Mouse (Mus musculus): ENCODE data around the gene Col9a1. TPM values are rescaled to one million over a fixed set of nuclear protein-coding genes. Genes with fewer than 3 reads are reported as not detected.

Gene Col9a1
- total RNA-seq, 1 experiment from 2014 or later, result not detected

DNA sequence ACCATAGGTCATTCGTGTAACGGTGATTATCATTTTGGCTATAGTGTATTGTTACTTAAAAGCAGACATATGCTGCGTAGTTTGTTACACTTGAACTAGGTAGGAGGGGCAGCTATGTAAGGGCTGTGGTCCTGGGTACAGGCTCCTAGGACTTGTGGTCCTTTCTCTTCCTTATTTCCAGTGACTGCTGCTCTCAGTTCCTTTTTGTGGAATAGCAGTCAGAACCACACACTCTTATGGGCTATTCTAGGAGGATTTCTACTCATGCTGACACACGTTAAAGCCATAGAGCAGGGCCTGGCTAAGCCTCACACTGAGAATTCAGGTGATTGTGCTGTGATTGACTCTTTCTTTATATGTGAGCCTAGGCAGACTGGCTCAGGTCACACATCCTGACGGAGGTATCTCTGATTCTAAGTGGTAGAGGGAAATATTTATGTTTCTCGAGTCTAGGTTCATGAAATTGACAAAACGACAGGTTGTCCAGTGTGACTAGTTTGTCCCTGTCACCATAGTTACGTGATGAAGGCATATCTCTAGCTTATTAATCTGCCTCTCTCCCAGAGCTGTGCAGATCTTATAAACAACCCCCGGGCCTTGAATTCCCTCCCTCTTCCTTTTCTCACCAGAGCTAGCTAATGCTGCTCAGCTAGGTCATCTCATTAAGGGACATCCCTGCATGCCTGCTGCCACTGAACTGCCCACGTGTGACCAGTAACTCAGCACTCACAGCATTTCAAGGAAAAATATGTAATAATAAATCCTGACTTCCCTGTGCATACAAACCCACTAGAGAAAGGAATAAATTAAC, 71.1 kb downstream of the Col9a1 start:
- ATAC-seq (replicated peaks in 1 of 2; ENCODE audit: insufficient read depth in 1 of 2, low FRiP score in 2 of 2, low TSS enrichment in 1 of 2, low read depth in 1 of 2, poor library complexity in 2 of 2, severe bottlenecking in 2 of 2), result no peak

DNA sequence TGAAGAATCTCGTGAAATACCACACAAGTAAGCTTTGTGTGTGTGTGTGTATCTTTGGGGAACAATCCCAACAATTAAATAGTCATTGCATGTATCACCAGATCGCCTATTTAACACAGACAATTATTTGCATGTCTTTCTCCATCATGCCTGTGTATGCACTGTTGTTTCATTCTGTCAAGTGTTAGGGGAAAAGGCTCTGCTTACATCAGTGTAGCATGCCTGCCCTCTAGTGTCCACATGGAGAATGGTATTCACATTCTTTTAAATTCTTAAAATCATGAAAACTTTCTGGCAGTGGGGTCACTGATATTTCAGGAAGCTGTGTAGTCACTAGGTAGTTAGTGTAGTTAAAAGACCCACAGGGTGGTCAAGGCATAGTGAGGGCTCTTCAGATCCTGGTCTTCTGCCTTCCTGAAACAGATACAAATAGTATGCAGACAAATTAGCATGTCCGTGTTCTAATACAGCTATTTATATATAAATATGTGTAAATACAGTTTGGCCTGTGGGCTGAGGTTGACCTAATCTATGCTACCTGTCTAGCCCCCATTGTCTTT, 71.8 kb downstream of the Col9a1 start:
- ATAC-seq (replicated peaks in 1 of 2; ENCODE audit: insufficient read depth in 1 of 2, low FRiP score in 2 of 2, low TSS enrichment in 1 of 2, low read depth in 1 of 2, poor library complexity in 2 of 2, severe bottlenecking in 2 of 2), result peak; percentile 78 to 80

DNA sequence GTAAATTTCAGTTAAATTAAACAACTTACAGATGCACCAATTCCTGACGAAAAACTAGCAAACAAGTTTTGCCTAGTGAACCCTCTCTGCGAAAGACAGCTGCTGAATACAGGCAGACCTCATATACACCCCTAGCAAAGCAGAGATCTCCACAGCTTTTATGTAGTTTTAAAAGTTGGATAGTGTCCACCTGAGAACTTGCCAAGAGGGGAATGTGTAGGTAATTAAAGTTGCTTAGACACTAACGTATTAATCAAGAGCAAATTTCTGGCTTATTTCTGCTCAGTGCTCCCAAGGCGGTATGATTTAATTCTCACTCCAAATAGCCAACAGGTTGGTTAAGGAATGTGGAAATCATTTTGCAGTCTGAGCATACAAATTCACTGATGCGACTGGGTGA, 80.6 kb downstream of the Col9a1 start:
- ATAC-seq (replicated peaks in 1 of 2; ENCODE audit: insufficient read depth in 1 of 2, low FRiP score in 2 of 2, low TSS enrichment in 1 of 2, low read depth in 1 of 2, poor library complexity in 2 of 2, severe bottlenecking in 2 of 2), result no peak

DNA sequence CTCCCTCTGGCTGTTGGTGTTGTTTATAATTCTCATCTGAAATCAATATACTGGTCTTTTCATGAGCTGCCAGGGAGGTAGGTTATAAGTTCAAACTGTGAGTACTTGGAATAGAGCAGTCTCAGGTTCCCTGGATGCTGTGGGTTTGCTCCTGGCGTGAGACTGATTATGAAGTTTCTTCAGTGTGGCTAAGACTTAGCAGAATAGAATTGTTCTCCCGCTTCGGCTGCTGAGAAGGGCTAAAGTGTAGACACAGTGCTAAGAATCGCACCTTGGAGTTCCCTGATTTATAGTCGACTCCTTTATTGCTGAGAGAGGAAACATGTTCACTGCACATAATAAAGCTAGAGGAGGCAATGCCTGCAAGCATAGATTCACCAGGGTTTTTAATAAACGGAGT, 82.0 kb downstream of the Col9a1 start:
- no peak for ATAC-seq (replicated peaks in 1 of 2; ENCODE audit: insufficient read depth in 1 of 2, low FRiP score in 2 of 2, low TSS enrichment in 1 of 2, low read depth in 1 of 2, poor library complexity in 2 of 2, severe bottlenecking in 2 of 2)

DNA sequence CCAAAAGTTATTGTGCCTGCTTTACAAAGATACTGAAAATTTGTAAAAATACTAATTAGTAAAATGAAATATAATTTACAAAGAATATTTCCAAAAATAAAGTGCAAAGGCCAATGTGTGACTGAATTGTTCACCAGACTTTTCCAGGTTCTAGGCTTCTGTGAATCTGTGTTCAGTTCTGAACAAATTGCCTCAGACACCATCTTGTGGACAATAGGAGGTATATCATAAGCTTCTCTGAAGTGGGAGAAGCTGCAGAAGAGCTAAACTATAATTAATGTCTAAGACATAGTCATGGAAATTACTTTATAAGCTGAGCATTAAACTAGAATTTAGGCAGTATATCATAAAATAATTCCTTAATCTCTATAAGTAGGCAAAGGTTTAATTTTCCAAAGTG, 83.8 kb downstream of the Col9a1 start:
- no peak for ATAC-seq (replicated peaks in 1 of 2; ENCODE audit: insufficient read depth in 1 of 2, low FRiP score in 2 of 2, low TSS enrichment in 1 of 2, low read depth in 1 of 2, poor library complexity in 2 of 2, severe bottlenecking in 2 of 2)

DNA sequence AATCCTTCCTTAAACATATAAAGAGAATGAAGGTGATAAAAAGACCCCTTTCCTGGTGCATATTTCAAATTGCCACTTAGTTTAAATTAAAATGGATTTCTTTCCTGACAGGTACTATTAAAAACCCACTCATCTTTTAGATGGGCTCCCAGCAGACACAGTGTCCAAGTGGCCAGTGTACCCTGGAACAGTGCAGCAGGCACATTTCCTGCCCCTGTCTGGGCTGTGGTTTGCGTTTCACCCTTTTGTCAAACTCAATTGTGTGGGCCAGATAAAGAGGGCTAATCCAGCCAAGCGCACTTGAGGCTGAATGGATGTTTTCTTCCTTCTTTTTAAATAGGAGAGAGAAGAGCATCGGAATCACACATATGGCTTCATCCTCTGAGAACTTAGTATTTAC, 89.6 kb downstream of the Col9a1 start:
- ATAC-seq (replicated peaks in 1 of 2; ENCODE audit: insufficient read depth in 1 of 2, low FRiP score in 2 of 2, low TSS enrichment in 1 of 2, low read depth in 1 of 2, poor library complexity in 2 of 2, severe bottlenecking in 2 of 2), result no peak

DNA sequence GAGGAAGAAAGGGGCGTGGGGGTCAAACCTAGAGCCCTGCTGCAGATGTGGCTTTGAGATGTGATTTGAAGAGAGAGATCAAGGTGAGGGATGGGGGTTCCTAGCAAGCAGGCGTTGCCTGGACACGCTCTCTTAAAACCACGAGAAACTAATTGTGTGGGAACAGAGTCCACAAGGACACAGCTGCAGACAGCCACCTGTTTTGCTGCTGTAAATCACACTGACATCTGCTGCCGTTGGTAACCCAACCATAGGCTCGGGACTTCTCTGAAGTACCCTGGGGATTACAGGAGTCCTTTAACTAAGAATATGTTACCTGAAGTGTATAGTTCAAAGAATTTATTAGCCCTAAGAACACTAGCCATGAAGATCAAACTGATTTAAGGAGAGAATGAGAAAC, 109.0 kb downstream of the Col9a1 start:
- no peak for ATAC-seq (replicated peaks in 1 of 2; ENCODE audit: insufficient read depth in 1 of 2, low FRiP score in 2 of 2, low TSS enrichment in 1 of 2, low read depth in 1 of 2, poor library complexity in 2 of 2, severe bottlenecking in 2 of 2)

DNA sequence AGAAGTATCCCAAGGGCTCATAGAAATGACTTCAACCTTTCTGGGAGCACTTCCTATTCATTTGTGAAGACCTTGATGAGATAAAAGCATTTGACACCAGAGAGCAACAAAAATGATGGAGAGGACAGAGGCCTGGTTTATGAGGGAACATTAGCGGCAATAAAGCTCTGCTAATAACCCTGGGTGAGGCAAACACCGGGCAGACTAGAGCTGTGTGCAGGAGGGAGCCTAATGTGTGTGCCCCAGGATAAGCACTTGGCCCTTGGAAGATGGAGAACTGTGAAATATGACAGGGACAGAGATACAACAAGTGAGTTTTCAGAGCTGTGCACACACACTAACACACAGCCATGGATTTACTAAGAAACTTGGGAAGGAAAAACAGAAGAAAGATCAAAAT, 115.1 kb downstream of the Col9a1 start:
- no peak for ATAC-seq (replicated peaks in 1 of 2; ENCODE audit: insufficient read depth in 1 of 2, low FRiP score in 2 of 2, low TSS enrichment in 1 of 2, low read depth in 1 of 2, poor library complexity in 2 of 2, severe bottlenecking in 2 of 2)

DNA sequence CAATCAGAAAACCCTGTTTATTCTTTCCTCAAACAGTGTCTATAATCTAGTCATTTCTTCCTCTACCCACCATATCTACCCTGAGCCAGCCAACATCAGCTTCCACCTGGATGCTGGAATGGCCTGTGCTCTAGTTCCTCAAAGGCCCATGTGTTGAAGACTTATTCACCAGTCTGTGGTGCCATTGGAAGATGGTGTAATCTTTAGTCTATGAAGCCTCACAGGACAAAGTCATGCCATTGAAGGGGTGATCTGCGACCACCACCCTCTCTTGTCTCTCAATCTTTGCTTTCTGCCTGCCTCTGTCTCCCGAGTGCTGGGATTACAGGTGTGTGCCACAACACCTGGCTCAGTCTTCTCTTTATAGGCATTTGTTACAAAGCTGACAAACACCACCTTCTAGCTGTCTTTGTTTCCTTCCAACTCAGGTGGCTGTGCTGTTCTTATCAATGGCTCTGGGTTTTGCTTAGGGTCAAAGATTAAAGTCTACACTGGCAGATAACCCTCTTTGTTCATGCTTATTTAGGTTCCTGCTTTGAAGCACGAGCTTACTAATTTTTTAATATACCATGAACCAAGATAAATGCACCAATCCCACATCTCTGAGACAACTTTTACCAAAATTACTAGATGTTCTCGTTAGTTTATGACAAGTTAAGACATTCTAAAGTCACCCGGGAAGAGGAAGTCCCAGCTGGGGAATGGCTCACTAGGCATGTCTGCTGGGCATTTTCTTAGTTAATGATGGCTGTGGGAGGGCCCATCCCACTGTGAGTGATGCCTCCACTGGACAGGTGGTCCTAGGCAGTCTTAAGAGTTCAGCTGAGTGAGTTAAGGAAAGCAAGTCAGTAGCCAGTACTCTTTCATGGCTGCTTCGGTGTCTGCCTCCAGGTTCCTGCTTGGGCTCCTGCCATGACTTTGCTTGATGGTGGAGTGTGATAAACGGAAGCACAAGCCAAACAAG, 117.9 kb downstream of the Col9a1 start:
- no peak for ATAC-seq (replicated peaks in 1 of 2; ENCODE audit: insufficient read depth in 1 of 2, low FRiP score in 2 of 2, low TSS enrichment in 1 of 2, low read depth in 1 of 2, poor library complexity in 2 of 2, severe bottlenecking in 2 of 2)

DNA sequence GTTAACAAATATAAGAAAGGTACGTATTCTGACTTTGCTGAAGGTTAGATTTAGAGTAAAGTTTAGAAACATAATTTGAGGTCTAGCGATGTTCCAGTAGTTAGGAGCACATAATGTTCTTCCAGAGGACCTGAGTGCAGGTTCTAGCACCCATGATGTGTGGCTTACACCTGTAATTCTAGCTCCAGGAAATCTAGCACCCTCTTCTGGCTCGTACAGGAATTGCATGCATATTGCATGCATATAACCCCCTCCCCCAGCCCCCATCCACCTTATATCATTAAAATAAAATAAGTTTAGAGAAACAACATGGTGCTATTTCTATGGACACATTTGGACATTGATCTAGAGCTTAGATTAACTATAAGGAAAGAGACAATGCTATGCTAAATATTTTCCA, 123.3 kb downstream of the Col9a1 start:
- no peak for ATAC-seq (replicated peaks in 1 of 2; ENCODE audit: insufficient read depth in 1 of 2, low FRiP score in 2 of 2, low TSS enrichment in 1 of 2, low read depth in 1 of 2, poor library complexity in 2 of 2, severe bottlenecking in 2 of 2)

Other genes with a start within 250 kb of the Col9a1 start
- 14.3 and 25.1 TPM in 2 replicates for gene Sdhaf4, start 172.0 kb upstream of the Col9a1 start, total RNA-seq (2017)
- 7.5 and 10.5 TPM in 2 replicates for gene Fam135a, start 77.3 kb upstream of the Col9a1 start, total RNA-seq (2017)